Mouse (Mus musculus): Measurements from ENCODE around the gene Fbxl20. TPM values are rescaled to one million over a fixed set of nuclear protein-coding genes. Genes with fewer than 3 reads are reported as not detected.

The Fbxl20 gene
- polyA plus RNA-seq, 1 experiment from 2014 or later, result 33.7 TPM

- Histone ChIP-seq H3K9me3 (no peaks in the 10 kb centered on the region), H3K36me3 (no peaks in the 10 kb centered on the region), H3K4me2 (replicated peaks) (no peak overlapping the region), H3K27ac (no peak overlapping the region), H3K9ac (replicated peaks) (no peak overlapping the region), H3K4me3 (replicated peaks) (no peak overlapping the region), H3K27me3 (peaks cover 27% of the 10 kb centered on the region), H3K4me1 (replicated peaks) (peaks cover 19% of the 10 kb centered on the region)
- no peak for ATAC-seq
- WGBS, result 85% methylated on average over 5 of the region's 5 CpGs
These were observed 92.2 kb downstream of the Fbxl20 start for GRCm38 (mm10) chr11:98057998-98058397.

GRCm38 (mm10) chr11:98057466-98057865, 92.7 kb downstream of the Fbxl20 start:
- Histone ChIP-seq H3K4me2 (replicated peaks) (no peak overlapping the region), H3K4me1 (replicated peaks) (peaks cover 24% of the 10 kb centered on the region), H3K4me3 (replicated peaks) (no peak overlapping the region), H3K36me3 (no peaks in the 10 kb centered on the region), H3K9me3 (no peaks in the 10 kb centered on the region), H3K27ac (no peak overlapping the region), H3K27me3 (peaks cover 32% of the 10 kb centered on the region), H3K9ac (replicated peaks) (no peak overlapping the region)
- WGBS, result 39% methylated on average over 9 of the region's 9 CpGs
- no peak for ATAC-seq

DNA sequence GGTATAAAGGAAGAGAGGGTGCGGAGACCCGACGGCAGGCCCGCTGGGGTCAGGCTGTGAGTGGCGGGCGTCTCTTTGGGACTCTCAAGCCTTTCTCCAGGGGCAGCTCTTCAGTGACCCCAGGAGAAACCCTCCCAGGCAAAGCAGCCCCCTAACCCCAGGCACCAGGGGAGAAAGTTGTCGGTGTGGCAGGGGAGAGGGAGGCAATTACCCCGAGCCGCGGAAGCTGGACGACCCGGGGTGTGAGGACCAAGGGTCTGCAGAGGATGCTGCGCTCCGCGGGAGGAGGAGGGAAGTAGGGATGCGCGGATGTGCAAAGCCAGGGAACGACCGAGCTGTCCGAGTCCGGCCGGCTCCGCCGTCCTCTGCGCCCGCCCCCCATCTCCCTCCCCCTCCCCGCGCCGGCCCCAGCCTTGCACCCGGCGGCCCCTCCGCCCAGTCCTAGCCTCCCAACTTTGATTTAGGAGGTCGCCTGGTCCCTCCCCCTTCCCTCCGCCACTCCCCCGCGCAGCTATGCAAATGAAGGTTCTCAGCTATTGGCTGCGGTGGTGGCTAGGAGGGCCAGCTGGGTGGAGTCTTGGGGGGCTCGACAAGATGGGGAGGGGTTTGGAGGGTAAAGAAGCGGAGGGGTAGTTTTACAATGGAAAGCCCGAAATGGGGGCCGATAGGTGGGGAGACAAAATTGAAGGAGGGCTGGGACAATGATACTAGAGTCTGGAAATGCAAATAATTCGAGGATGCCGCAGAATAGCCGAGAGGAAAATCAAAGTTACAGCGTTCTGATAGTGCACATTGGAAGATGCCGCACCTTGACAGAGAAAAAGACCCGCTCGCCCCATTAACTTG, 97.0 kb downstream of the Fbxl20 start, which contains the start of gene Stac2:
Gene Stac2 (minus strand): TSS at position 474 of the 846 bp plus-strand sequence.
- Histone ChIP-seq H3K4me1 (replicated peaks) (peaks cover 27% of the 10 kb centered on the region), H3K9me3 (no peaks in the 10 kb centered on the region), H3K9ac (replicated peaks) (peak within 1 kb of the TSS; percentile 67), H3K4me2 (replicated peaks) (peak within 1 kb of the TSS; percentile 69), H3K27me3 (peaks cover 69% of the 10 kb centered on the region), H3K4me3 (replicated peaks) (peak within 1 kb of the TSS; percentile 51), H3K36me3 (no peaks in the 10 kb centered on the region), H3K27ac (no peak within 1 kb of the TSS)
- 2% methylated on average over 34 of the region's 48 CpGs for WGBS
- ATAC-seq, result peak; percentile 81

DNA sequence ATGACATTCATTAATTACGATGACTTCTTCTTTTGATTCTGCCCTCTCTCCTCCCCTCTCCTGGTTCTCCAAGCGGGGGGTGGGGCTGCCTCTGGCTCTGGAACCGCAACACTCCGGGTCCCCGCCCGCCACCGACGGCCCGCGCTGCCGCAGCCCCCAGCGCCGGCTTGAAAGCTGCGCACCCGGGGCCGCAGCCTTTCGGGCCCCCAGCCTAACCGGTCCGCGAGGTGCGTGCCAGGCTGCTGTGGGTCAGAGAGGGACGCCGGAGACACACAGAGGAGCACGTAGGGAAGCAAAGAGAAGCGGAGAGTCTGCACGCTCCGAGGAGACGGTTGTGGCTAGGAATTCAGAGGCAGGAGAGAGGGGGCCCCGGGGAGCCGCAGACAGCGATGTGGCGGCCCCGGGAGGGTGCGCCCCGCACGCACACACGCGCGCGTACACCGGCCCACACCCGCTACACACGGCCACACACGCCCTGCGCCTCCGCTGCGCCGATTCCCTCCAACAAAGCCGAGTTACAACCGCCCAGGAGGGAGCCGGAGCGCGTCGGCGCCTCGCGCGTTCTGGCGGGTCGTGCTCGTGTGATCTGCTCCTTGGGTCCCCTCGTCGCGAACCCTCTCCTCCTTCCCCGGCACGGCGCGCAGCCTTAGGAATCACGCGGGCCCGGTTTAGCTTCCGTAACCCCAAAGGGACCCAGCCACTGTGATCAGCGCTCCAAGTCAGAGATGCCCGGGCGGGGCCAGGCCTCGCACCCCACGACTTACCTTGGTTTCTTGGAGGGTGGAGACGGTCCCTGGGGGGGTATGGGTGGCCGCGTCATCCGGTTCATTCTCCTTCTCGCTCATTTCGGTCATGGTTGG, 97.8 kb downstream of the Fbxl20 start:
- Histone ChIP-seq H3K36me3 (no peaks in the 10 kb centered on the region), H3K4me2 (replicated peaks) (peak overlapping the region; percentile 69), H3K9ac (replicated peaks) (peak overlapping the region; percentile 67), H3K4me3 (replicated peaks) (peak overlapping the region; percentile 51), H3K27ac (no peak overlapping the region), H3K4me1 (replicated peaks) (peaks cover 27% of the 10 kb centered on the region), H3K9me3 (no peaks in the 10 kb centered on the region), H3K27me3 (peaks cover 76% of the 10 kb centered on the region)
- WGBS, result under 1% methylated on average over 75 of the region's 83 CpGs
- ATAC-seq, result peak; percentile 49

- H3K4me1 ChIP-seq (replicated peaks), result peaks cover 27% of the 10 kb centered on the region
- H3K4me2 ChIP-seq (replicated peaks), result peak overlapping the region; percentile 69
- peak overlapping the region; percentile 51 for H3K4me3 ChIP-seq (replicated peaks)
- 7% methylated on average over 12 of the region's 12 CpGs for WGBS
- no peak for ATAC-seq
- no peaks in the 10 kb centered on the region for H3K36me3 ChIP-seq
- peak overlapping the region; percentile 67; the same call in 1 of the 2 replicates for H3K9ac ChIP-seq (replicated peaks)
- peaks cover 78% of the 10 kb centered on the region for H3K27me3 ChIP-seq
- H3K9me3 ChIP-seq, result no peaks in the 10 kb centered on the region
- H3K27ac ChIP-seq, result no peak overlapping the region
These were observed 98.5 kb downstream of the Fbxl20 start for GRCm38 (mm10) chr11:98051611-98052128.

DNA sequence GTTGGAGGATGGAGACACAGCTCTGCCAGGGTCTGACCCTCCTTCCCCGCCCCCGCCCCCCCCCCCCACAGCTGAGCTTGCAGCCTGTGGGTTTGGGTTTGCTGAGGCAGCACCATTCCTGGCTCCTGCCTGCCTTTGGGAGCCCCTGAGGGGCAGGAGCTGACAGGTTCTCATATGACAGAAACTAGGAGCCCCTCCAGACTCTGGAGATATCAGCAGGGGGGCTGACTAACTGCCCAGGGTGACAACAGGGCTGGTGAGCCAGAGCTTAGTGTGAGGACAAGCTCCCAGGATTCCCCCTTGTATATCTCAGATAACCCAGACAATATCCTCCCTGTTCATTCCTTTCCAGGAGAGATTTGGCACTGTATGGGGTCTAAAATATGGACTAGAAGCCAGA, 99.3 kb downstream of the Fbxl20 start:
- Histone ChIP-seq H3K4me2 (replicated peaks) (no peak overlapping the region), H3K27me3 (peaks cover 78% of the 10 kb centered on the region), H3K4me3 (replicated peaks) (no peak overlapping the region), H3K27ac (no peak overlapping the region), H3K4me1 (replicated peaks) (peaks cover 27% of the 10 kb centered on the region), H3K36me3 (no peaks in the 10 kb centered on the region), H3K9ac (replicated peaks) (no peak overlapping the region), H3K9me3 (no peaks in the 10 kb centered on the region)
- WGBS, result 33% methylated on average over 1 of the region's 2 CpGs
- ATAC-seq, result no peak

DNA sequence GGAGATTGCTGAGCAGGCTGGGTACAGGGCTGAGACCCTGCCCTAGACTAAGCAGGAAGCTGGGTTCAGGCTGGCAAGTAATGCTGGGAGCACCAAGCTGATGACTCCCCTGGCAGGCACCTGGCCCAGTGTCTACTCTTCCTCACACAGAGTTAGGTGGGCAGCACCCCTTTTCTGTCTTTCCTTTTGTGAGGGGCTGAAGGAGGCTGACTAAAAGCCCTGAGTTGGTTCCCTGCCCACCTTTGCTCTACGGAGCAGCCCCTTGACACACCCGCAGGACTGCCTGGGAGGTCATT, 99.7 kb downstream of the Fbxl20 start:
- WGBS, result 22% methylated on average over 2 of the region's 2 CpGs
- peaks cover 27% of the 10 kb centered on the region for H3K4me1 ChIP-seq (replicated peaks)
- no peak for ATAC-seq
- H3K4me2 ChIP-seq (replicated peaks), result no peak overlapping the region
- no peak overlapping the region for H3K4me3 ChIP-seq (replicated peaks)
- H3K9ac ChIP-seq (replicated peaks), result no peak overlapping the region
- no peaks in the 10 kb centered on the region for H3K36me3 ChIP-seq
- H3K27ac ChIP-seq, result no peak overlapping the region
- H3K9me3 ChIP-seq, result no peaks in the 10 kb centered on the region
- H3K27me3 ChIP-seq, result peaks cover 74% of the 10 kb centered on the region

- H3K9me3 ChIP-seq, result no peaks in the 10 kb centered on the region
- no peak overlapping the region for H3K4me2 ChIP-seq (replicated peaks)
- peaks cover 69% of the 10 kb centered on the region for H3K27me3 ChIP-seq
- H3K4me1 ChIP-seq (replicated peaks), result peaks cover 27% of the 10 kb centered on the region
- WGBS, result 70% methylated on average over 14 of the region's 14 CpGs
- no peak overlapping the region for H3K9ac ChIP-seq (replicated peaks)
- no peak overlapping the region for H3K4me3 ChIP-seq (replicated peaks)
- no peaks in the 10 kb centered on the region for H3K36me3 ChIP-seq
- H3K27ac ChIP-seq, result no peak overlapping the region
- no peak for ATAC-seq
These were observed 100.3 kb downstream of the Fbxl20 start for GRCm38 (mm10) chr11:98049672-98050519.

DNA sequence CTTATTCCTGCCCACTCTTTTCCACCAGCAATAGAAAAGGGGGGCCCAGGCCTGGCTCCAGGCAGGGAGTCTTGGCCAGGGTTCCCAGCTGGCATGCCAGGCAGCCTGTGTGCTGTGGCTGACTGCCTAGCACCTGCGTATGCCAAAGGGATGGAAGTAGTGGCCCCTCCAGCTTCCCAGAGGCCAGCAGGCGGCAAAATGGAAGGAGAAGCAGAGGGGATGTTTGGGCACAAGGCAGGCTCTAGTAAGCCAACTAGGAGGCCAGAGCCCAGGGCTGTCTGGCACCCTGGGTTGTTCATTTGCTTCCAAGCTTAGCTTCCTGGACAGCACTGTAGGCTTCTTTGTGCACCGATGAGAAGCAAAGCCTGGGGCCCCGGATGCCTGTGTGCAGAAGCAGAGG, 102.5 kb downstream of the Fbxl20 start:
- Histone ChIP-seq H3K4me2 (replicated peaks) (no peak overlapping the region), H3K36me3 (no peaks in the 10 kb centered on the region), H3K9ac (replicated peaks) (no peak overlapping the region), H3K9me3 (no peaks in the 10 kb centered on the region), H3K4me3 (replicated peaks) (no peak overlapping the region), H3K27me3 (peaks cover 55% of the 10 kb centered on the region), H3K4me1 (replicated peaks) (peaks cover 18% of the 10 kb centered on the region), H3K27ac (no peak overlapping the region)
- WGBS, result 75% methylated on average over 4 of the region's 4 CpGs
- no peak for ATAC-seq

DNA sequence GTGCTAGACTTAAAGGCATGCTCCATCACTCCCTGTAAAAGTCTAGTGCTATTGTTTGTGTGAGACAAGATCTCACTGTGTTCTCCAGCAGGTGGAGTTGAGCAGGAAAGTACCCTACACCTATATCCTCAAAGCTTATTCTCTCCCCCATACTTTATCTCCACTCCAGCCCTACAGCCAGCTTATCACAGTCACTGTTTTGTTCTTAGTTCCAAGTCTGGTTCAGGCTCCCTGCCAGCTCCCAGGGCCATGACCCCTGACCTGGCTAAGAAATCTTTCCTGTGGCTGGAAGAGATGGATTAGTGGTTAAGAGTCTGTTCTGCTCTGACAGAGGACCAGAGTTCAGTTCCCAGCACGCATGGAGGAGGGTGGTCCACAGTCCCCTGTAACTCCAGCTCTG, 103.7 kb downstream of the Fbxl20 start:
- peaks cover 42% of the 10 kb centered on the region for H3K27me3 ChIP-seq
- ATAC-seq, result no peak
- 68% methylated on average over 1 of the region's 1 CpGs for WGBS

GRCm38 (mm10) chr11:98045596-98045995, 104.6 kb downstream of the Fbxl20 start:
- Histone ChIP-seq H3K4me3 (replicated peaks) (no peak overlapping the region), H3K4me1 (replicated peaks) (no peaks in the 10 kb centered on the region), H3K27me3 (peaks cover 33% of the 10 kb centered on the region), H3K9ac (replicated peaks) (no peak overlapping the region), H3K9me3 (no peaks in the 10 kb centered on the region), H3K36me3 (no peaks in the 10 kb centered on the region), H3K27ac (no peak overlapping the region), H3K4me2 (replicated peaks) (no peak overlapping the region)
- ATAC-seq, result no peak
- WGBS, result 62% methylated on average over 4 of the region's 4 CpGs

More for the DNA sequence above, 103.7 kb downstream of the Fbxl20 start:
- no peak overlapping the region for H3K9ac ChIP-seq (replicated peaks)
- H3K4me2 ChIP-seq (replicated peaks), result no peak overlapping the region
- no peak overlapping the region for H3K4me3 ChIP-seq (replicated peaks)
- H3K9me3 ChIP-seq, result no peaks in the 10 kb centered on the region
- H3K4me1 ChIP-seq (replicated peaks), result peaks cover 5% of the 10 kb centered on the region
- H3K27ac ChIP-seq, result no peak overlapping the region
- no peaks in the 10 kb centered on the region for H3K36me3 ChIP-seq
